Mouse (Mus musculus) small intestine, adult 2 months (tissue): ENCODE data around the gene Apon. TPM values are rescaled to one million over a fixed set of nuclear protein-coding genes. Genes with fewer than 3 reads are reported as not detected.

Experiments used
- H3K27ac ChIP-seq: fragments of 200-500 bp; 2 replicates; pipeline ENCODE4 v1.5.1; 2012; ENCODE audit warnings: low read depth, low read length, control low read depth, inconsistent platforms; ENCODE audit not compliant: insufficient read depth
- H3K27me3 ChIP-seq: fragments of 200-500 bp; 2 replicates; pipeline ENCODE4 v1.6.1; 2012; ENCODE audit warnings: mild to moderate bottlenecking, moderate library complexity, low read length, inconsistent platforms; ENCODE audit not compliant: control insufficient read depth, insufficient read depth
- H3K36me3 ChIP-seq: fragments of 200-500 bp; 2 replicates; pipeline ENCODE4 v1.6.1; 2012; ENCODE audit warnings: mild to moderate bottlenecking, low read length, control low read depth, inconsistent platforms; ENCODE audit not compliant: control insufficient read depth, insufficient read depth
- H3K4me1 ChIP-seq: fragments of 200-500 bp; 2 replicates; pipeline ENCODE4 v1.6.1; 2012; ENCODE audit warnings: low read length, inconsistent platforms, mixed read lengths; ENCODE audit not compliant: control insufficient read depth, insufficient read depth, insufficient read length
- H3K4me3 ChIP-seq: fragments of 200-500 bp; 2 replicates; pipeline ENCODE4 v1.5.1; 2012; ENCODE audit warnings: low read depth, mild to moderate bottlenecking, control low read depth, inconsistent platforms, low read length, moderate library complexity
- CTCF ChIP-seq: fragments of 200-500 bp; IDR thresholded peaks from 2 replicates; pipeline ENCODE4 v1.5.1; 2012; ENCODE audit warnings: low read depth, mild to moderate bottlenecking, control low read depth, inconsistent platforms, low read length, moderate library complexity, mixed read lengths; ENCODE audit not compliant: insufficient replicate concordance, insufficient read length; ENCODE audit errors: extremely low read depth
- POLR2A ChIP-seq: fragments of 200-500 bp; IDR thresholded peaks from 2 replicates; pipeline ENCODE4 v1.6.1; 2012; ENCODE audit warnings: low read depth, mild to moderate bottlenecking, control low read depth, inconsistent platforms, low read length, moderate library complexity
- WGBS: fragments of 180-500 bp; shearing (Covaris S2); methylation state at CpG from one replicate; pipeline ENCODE4 v1.1.7; 2018; 5-methylcytosine and 5-hydroxymethylcytosine counted together
- polyA plus RNA-seq: library from polyadenylated mRNA; depleted of rRNA; stranded (reverse); fragments of >200 nt; gene quantifications from 2 replicates; pipeline ENCODE4 v1.2.3, GENCODE M21; 2012; rRNA removed

Apon gene
- polyA plus RNA-seq, 1 experiment: not detected

GRCm38 (mm10) chr10:128302357-128302756, 48.5 kb downstream of the Apon start:
- Histone ChIP-seq H3K27me3 (no peaks in the 10 kb centered on the region), H3K4me3 (peak overlapping the region; percentile 80; the same call in 1 of the 2 replicates), H3K36me3 (no peaks in the 10 kb centered on the region), H3K4me1 (peaks cover 7% of the 10 kb centered on the region; the same call in 1 of the 2 replicates), H3K27ac (peak overlapping the region; percentile 89)
- TF ChIP-seq POLR2A (no peak), CTCF (no peak)
- WGBS: 23% methylated on average over 3 of the region's 3 CpGs

GRCm38 (mm10) chr10:128302785-128303125, 48.9 kb downstream of the Apon start:
- Histone ChIP-seq H3K36me3 (no peaks in the 10 kb centered on the region; the same call in 1 of the 2 replicates), H3K27me3 (no peaks in the 10 kb centered on the region), H3K4me3 (peak overlapping the region; percentile 80), H3K27ac (peak overlapping the region; percentile 89), H3K4me1 (peaks cover 7% of the 10 kb centered on the region; the same call in 1 of the 2 replicates)
- under 1% methylated on average over 9 of the region's 9 CpGs for WGBS
- TF ChIP-seq CTCF (no peak), POLR2A (no peak)

GRCm38 (mm10) chr10:128303126-128304021, 49.5 kb downstream of the Apon start, which contains the start of gene Pan2:
Pan2 (plus strand) TSS chr10:128303335.
- WGBS: under 1% methylated on average over 37 of the region's 37 CpGs
- Histone ChIP-seq H3K4me1 (peaks cover 7% of the 10 kb centered on the region; the same call in 1 of the 2 replicates), H3K27ac (peak within 1 kb of the TSS; percentile 98), H3K36me3 (peaks cover 6% of the 10 kb centered on the region), H3K4me3 (peak within 1 kb of the TSS; percentile 80), H3K27me3 (no peaks in the 10 kb centered on the region)
- TF ChIP-seq CTCF (no peak), POLR2A (peak; percentile 33; the same call in 1 of the 2 replicates)

Other genes starting within 250 kb of the Apon start
- gene Hsd17b6, start 246.5 kb upstream of the Apon start, polyA plus RNA-seq: 25.6 and 46.2 TPM in 2 replicates
- gene Prim1, start 238.9 kb upstream of the Apon start, polyA plus RNA-seq: 0.89 and 1.5 TPM in 2 replicates
- 134 and 160 TPM in 2 replicates for gene Naca, start 218.5 kb upstream of the Apon start, polyA plus RNA-seq
- gene Ptges3, start 195.1 kb upstream of the Apon start, polyA plus RNA-seq: 27.7 and 38.1 TPM in 2 replicates
- gene Atp5b, start 170.8 kb upstream of the Apon start, polyA plus RNA-seq: 4,528 and 5,521 TPM in 2 replicates
- 14.1 and 30.8 TPM in 2 replicates for gene Baz2a, start 162.5 kb upstream of the Apon start, polyA plus RNA-seq
- gene Rbms2, start 73.8 kb upstream of the Apon start, polyA plus RNA-seq: 20.8 and 34.9 TPM in 2 replicates
- gene Gls2, start 59.6 kb upstream of the Apon start, polyA plus RNA-seq: 7.5 and 28.7 TPM in 2 replicates
- 9.4 and 10.5 TPM in 2 replicates for gene Spryd4, start 42.3 kb upstream of the Apon start, polyA plus RNA-seq
- not detected in 2 replicates for gene Mip, start 28.3 kb upstream of the Apon start, polyA plus RNA-seq
- 1.5 and 2.0 TPM in 2 replicates for gene Timeless, start 22.0 kb upstream of the Apon start, polyA plus RNA-seq
- 0.08 TPM in 1 of 2 replicates, not detected in the other for gene Apof, start 14.6 kb downstream of the Apon start, polyA plus RNA-seq
- 15.3 and 46.8 TPM in 2 replicates for gene Stat2, start 16.5 kb downstream of the Apon start, polyA plus RNA-seq
- gene Il23a, start 44.7 kb downstream of the Apon start, polyA plus RNA-seq: not detected in 2 replicates
- 10.3 and 17.7 TPM in 2 replicates for gene Pan2, start 49.2 kb downstream of the Apon start, polyA plus RNA-seq
- gene Cnpy2, start 68.4 kb downstream of the Apon start, polyA plus RNA-seq: 31.8 and 46.6 TPM in 2 replicates
- 233 and 588 TPM in 2 replicates for gene Cs, start 83.6 kb downstream of the Apon start, polyA plus RNA-seq
- gene Coq10a, start 114.9 kb downstream of the Apon start, polyA plus RNA-seq: 36.5 and 79.1 TPM in 2 replicates
- gene Ankrd52, start 123.0 kb downstream of the Apon start, polyA plus RNA-seq: 15.3 and 22.1 TPM in 2 replicates
- 165 and 301 TPM in 2 replicates for gene Slc39a5, start 147.1 kb downstream of the Apon start, polyA plus RNA-seq
- 21.6 and 37.8 TPM in 2 replicates for gene Nabp2, start 157.4 kb downstream of the Apon start, polyA plus RNA-seq
- 11.0 and 23.0 TPM in 2 replicates for gene Rnf41, start 157.6 kb downstream of the Apon start, polyA plus RNA-seq
- 44.0 and 98.4 TPM in 2 replicates for gene Smarcc2, start 205.2 kb downstream of the Apon start, polyA plus RNA-seq
- gene Myl6, start 240.0 kb downstream of the Apon start, polyA plus RNA-seq: 492 and 749 TPM in 2 replicates
- 0.43 and 1.2 TPM in 2 replicates for gene Myl6b, start 244.6 kb downstream of the Apon start, polyA plus RNA-seq